8 mouse cellular contexts compared by ENCODE assay signal in the genomic region with DNA sequence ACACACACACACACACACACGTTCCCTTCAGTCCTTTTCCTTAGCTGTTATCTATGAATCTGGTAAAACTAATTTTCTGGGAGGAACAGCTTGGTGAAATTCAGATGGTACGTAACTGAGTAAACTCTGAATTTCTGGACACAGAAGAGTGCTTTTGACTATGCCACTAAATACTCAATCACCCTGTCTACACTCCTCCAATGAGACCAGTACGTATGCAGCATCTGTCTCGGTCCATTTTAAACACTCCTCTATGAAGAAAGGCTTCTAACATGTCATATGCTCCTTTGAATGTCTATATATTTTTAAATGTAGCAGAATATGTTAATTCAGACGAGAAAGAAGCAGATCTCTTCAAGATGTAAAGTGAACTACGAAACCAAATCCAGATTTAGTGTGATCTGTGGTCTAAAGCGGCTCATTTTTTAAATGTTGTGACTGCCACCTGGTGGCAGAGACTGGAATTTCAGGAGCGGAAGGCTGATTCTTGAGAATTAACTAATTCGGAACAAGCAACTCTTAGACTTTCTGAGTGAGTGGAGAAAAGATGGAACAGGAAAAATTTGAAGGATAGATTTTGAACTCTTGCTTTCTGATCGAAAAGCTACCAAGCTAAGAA. TPM values are rescaled to one million over a fixed set of nuclear protein-coding genes. Genes with fewer than 3 reads are reported as not detected.
DNase-seq lines count a peak whose midpoint lies in the region; ATAC-seq and TF ChIP-seq lines count a peak whose summit lies in the region.

No protein-coding gene starts in this region.

- no peaks in the 10 kb centered on the region for H3K9me3 ChIP-seq in heart, embryonic 12.5 days (replicated peaks)
- no peaks in the 10 kb centered on the region for H3K9me3 ChIP-seq in lung, postnatal 0 days (ENCODE audit: low read length)

- no peak for TF ChIP-seq POLR2A in heart, adult 2 months (IDR thresholded peaks at IDR 0.05; ENCODE audit: insufficient read depth, low read depth, low read length)

- ATAC-seq in heart, embryonic 12.5 days (ENCODE audit: insufficient number of reproducible peaks, low FRiP score): no peak
- ATAC-seq in lung, postnatal 0 days: no peak

- DNase-seq in heart, adult 2 months: peak; percentile 25 to 73
- peak; percentile 75 for DNase-seq in MN1 (ENCODE audit: low spot score)
- peak; percentile 61 for DNase-seq in cerebellum, adult 9-10 months
- peak; percentile 45 to 80 for DNase-seq in frontal cortex, postnatal 14 days (ENCODE audit: low spot score in 2 of 2)
- DNase-seq in kidney, postnatal 4 days: peak; percentile 81 to 82
- DNase-seq in lung, postnatal 0 days (ENCODE audit: low spot score): peak; percentile 77
- peak; percentile 74 for DNase-seq in right cerebral cortex, postnatal 14 days

- H3K4me3 ChIP-seq in heart, adult 2 months: no peak overlapping the region
- H3K4me3 ChIP-seq in heart, embryonic 12.5 days: no peak overlapping the region
- no peak overlapping the region for H3K4me3 ChIP-seq in lung, postnatal 0 days (ENCODE audit: low read depth, low read length)

- no peaks in the 10 kb centered on the region for H3K79me2 ChIP-seq in heart, adult 2 months (replicated peaks; ENCODE audit: control insufficient read depth, insufficient read depth, low read length)

- TF ChIP-seq CTCF in heart, adult 2 months (IDR thresholded peaks at IDR 0.05): peak; percentile 93
- peak; percentile 84 for TF ChIP-seq CTCF in lung, postnatal 0 days (IDR thresholded peaks at IDR 0.05)

- no peak for TF ChIP-seq EP300 in heart, adult 2 months (IDR thresholded peaks at IDR 0.05; ENCODE audit: insufficient read depth, low read depth, low read length)
- no peak for TF ChIP-seq EP300 in lung, postnatal 0 days (IDR thresholded peaks at IDR 0.05)

- WGBS in heart, adult 2 months: 34% methylated on average over 10 of the region's 10 CpGs
- WGBS in heart, embryonic 12.5 days: 40% methylated on average over 10 of the region's 10 CpGs
- WGBS in lung, postnatal 0 days: 34% methylated on average over 10 of the region's 10 CpGs

- H3K27ac ChIP-seq in heart, adult 2 months: no peak overlapping the region
- H3K27ac ChIP-seq in heart, embryonic 12.5 days (ENCODE audit: poor library complexity, severe bottlenecking): no peak overlapping the region
- H3K27ac ChIP-seq in lung, postnatal 0 days (ENCODE audit: low read length): no peak overlapping the region

- no peaks in the 10 kb centered on the region for H3K4me1 ChIP-seq in heart, adult 2 months (ENCODE audit: control insufficient read depth, insufficient read depth, low read length)
- H3K4me1 ChIP-seq in heart, embryonic 12.5 days (replicated peaks): no peaks in the 10 kb centered on the region
- H3K4me1 ChIP-seq in lung, postnatal 0 days (ENCODE audit: insufficient read depth, low read depth, low read length): no peaks in the 10 kb centered on the region

- no peak overlapping the region for H3K4me2 ChIP-seq in heart, embryonic 12.5 days
- no peak overlapping the region for H3K4me2 ChIP-seq in lung, postnatal 0 days (replicated peaks; ENCODE audit: low read depth, low read length)

- no peaks in the 10 kb centered on the region for H3K27me3 ChIP-seq in heart, adult 2 months (ENCODE audit: control insufficient read depth, insufficient read depth, low read length)
- peaks cover 6% of the 10 kb centered on the region; the same call in 1 of the 2 replicates for H3K27me3 ChIP-seq in heart, embryonic 12.5 days (replicated peaks)
- no peaks in the 10 kb centered on the region for H3K27me3 ChIP-seq in lung, postnatal 0 days (replicated peaks; ENCODE audit: insufficient read depth, low read length)

- H3K9ac ChIP-seq in heart, adult 2 months (ENCODE audit: low read depth, low read length): no peak overlapping the region
- H3K9ac ChIP-seq in heart, embryonic 12.5 days: no peak overlapping the region
- H3K9ac ChIP-seq in lung, postnatal 0 days (replicated peaks; ENCODE audit: low read depth): no peak overlapping the region

- intact Hi-C loops in heart, adult 2 months (cut with DNase I): loop anchor here (1.0 to 5.0 kb wide), 4 partner anchors 30 to 402 kb away; no protein-coding TSS in a partner anchor

- no peaks in the 10 kb centered on the region for H3K36me3 ChIP-seq in heart, adult 2 months (ENCODE audit: control insufficient read depth, insufficient read depth, low read length)
- no peaks in the 10 kb centered on the region for H3K36me3 ChIP-seq in heart, embryonic 12.5 days
- H3K36me3 ChIP-seq in lung, postnatal 0 days (ENCODE audit: insufficient read depth, low read length): no peaks in the 10 kb centered on the region

RNA-seq across cellular contexts. Expression of gene Hspb3, which starts 6.1 kb away (rescaled TPM):
- 10 to 100 TPM; 14.2 to 17.6 TPM for total RNA-seq in heart, adult 2 months (2021)
- polyA plus RNA-seq in heart, adult 2 months (2012; rRNA removed): 19.6 and 35.9 TPM in 2 replicates
- 55.3 and 59.7 TPM in 2 replicates for polyA plus RNA-seq in heart, embryonic 12.5 days (2016; fragmentation: Nextera tagmentation; extraction: Ambion mirVana)
- 0.62 and 0.96 TPM in 2 replicates for polyA plus RNA-seq in lung, postnatal 0 days (2015; fragmentation: Nextera tagmentation; extraction: Ambion mirVana)

RNA-seq across cellular contexts. Expression of gene Snx18, which starts 51.2 kb away (rescaled TPM):
- total RNA-seq in heart, adult 2 months (2021): 10 to 100 TPM; 18.0 to 20.4 TPM
- 8.3 and 14.8 TPM in 2 replicates for polyA plus RNA-seq in heart, adult 2 months (2012; rRNA removed)
- 29.6 and 31.6 TPM in 2 replicates for polyA plus RNA-seq in heart, embryonic 12.5 days (2016; fragmentation: Nextera tagmentation; extraction: Ambion mirVana)
- polyA plus RNA-seq in lung, postnatal 0 days (2015; fragmentation: Nextera tagmentation; extraction: Ambion mirVana): 18.1 and 22.0 TPM in 2 replicates

Comparison
In these comparisons a context has a peak if more than half of its experiments do, and no peak if none do; other contexts are left out.
1. RNA of gene Hspb3, which starts 6.1 kb away (polyA plus RNA-seq): 55.3 to 59.7 TPM in heart, embryonic 12.5 days and 19.6 to 35.9 TPM in heart, adult 2 months; 0.62 to 0.96 TPM in lung, postnatal 0 days; every median in the first group is over 10 times any median in the second.
2. Peak in every context shown above with its lines, with median percentiles within 50 percentile points of each other: DNase-seq.